Mouse (Mus musculus): Measurements from ENCODE around the gene Il16. TPM values are rescaled to one million over a fixed set of nuclear protein-coding genes. Genes with fewer than 3 reads are reported as not detected.
"Not testable (repeated sequence)": the region's sequence is repeated elsewhere in the genome, so short reads cannot be mapped to it uniquely, and the experiment has no call there.

Gene Il16
- polyA plus RNA-seq, 2 experiments from 2014 or later, result 257 to 297 TPM

GRCm38 (mm10) chr7:83735108-83735781, 10.3 kb downstream of the Il16 start:
- no peak for ATAC-seq

- no peak for ATAC-seq
Measured at GRCm38 (mm10) chr7:83734671-83735082, 10.8 kb downstream of the Il16 start.

GRCm38 (mm10) chr7:83734246-83734645, 11.3 kb downstream of the Il16 start:
- ATAC-seq, result no peak

GRCm38 (mm10) chr7:83732781-83733180, 12.7 kb downstream of the Il16 start:
- ATAC-seq, result no peak

GRCm38 (mm10) chr7:83731961-83732666, 13.4 kb downstream of the Il16 start:
- no peak for ATAC-seq

GRCm38 (mm10) chr7:83731297-83731696, 14.2 kb downstream of the Il16 start:
- ATAC-seq, result no peak

GRCm38 (mm10) chr7:83726936-83727632, 18.4 kb downstream of the Il16 start:
- no peak for ATAC-seq

GRCm38 (mm10) chr7:83725801-83726200, 19.7 kb downstream of the Il16 start:
- no peak for ATAC-seq

GRCm38 (mm10) chr7:83724541-83724940, 21.0 kb downstream of the Il16 start:
- ATAC-seq, result no peak

- ATAC-seq, result no peak
Measured at GRCm38 (mm10) chr7:83723954-83724353, 21.6 kb downstream of the Il16 start.

GRCm38 (mm10) chr7:83723221-83723620, 22.3 kb downstream of the Il16 start:
- no peak for ATAC-seq

- ATAC-seq, result no peak
Measured at GRCm38 (mm10) chr7:83722485-83722884, 23.0 kb downstream of the Il16 start.

- no peak for ATAC-seq
Measured at GRCm38 (mm10) chr7:83720231-83720630, 25.3 kb downstream of the Il16 start.

GRCm38 (mm10) chr7:83717021-83717725, 28.4 kb downstream of the Il16 start:
- ATAC-seq, result no peak

GRCm38 (mm10) chr7:83713639-83714038, 31.9 kb downstream of the Il16 start:
- no peak for ATAC-seq

- ATAC-seq, result not testable (repeated sequence)
Measured at GRCm38 (mm10) chr7:83711676-83712259, 33.8 kb downstream of the Il16 start.

- no peak for ATAC-seq
Measured at GRCm38 (mm10) chr7:83703046-83703775, 42.3 kb downstream of the Il16 start.

- ATAC-seq, result no peak
Measured at GRCm38 (mm10) chr7:83699066-83699745, 46.3 kb downstream of the Il16 start.

GRCm38 (mm10) chr7:83695449-83696212, 49.9 kb downstream of the Il16 start:
- peak; percentile 46 for ATAC-seq

- no peak for ATAC-seq
Measured at GRCm38 (mm10) chr7:83682640-83683274, 62.8 kb downstream of the Il16 start.

Measured in activated CD4-positive, CD25-positive, alpha-beta regulatory T cell, adult 4 months (primary cell).